Mouse (Mus musculus) neural tube, embryonic 15.5 days (tissue): ENCODE data around the gene Rps8. TPM values are rescaled to one million over a fixed set of nuclear protein-coding genes. Genes with fewer than 3 reads are reported as not detected.
A peak's percentile ranks its signal among the peaks of the same experiment; 100 is the strongest.

Experiments used
- ATAC-seq: fragments of 200-750 bp; cut with Nextera tagmentation; 2 replicates; pipeline ENCODE4 v1.8.0; 2017; ENCODE audit warnings: mild to moderate bottlenecking, moderate TSS enrichment, moderate library complexity; ENCODE audit not compliant: low FRiP score
- H3K27ac ChIP-seq: fragments of 300-500 bp; sonication (generic); replicated peaks from 2 replicates; pipeline ENCODE4 v1.5.1; 2015; ENCODE audit warnings: mild to moderate bottlenecking, inconsistent platforms
- H3K27me3 ChIP-seq: fragments of 300-500 bp; sonication (generic); replicated peaks from 2 replicates; pipeline ENCODE4 v1.6.1; 2015; ENCODE audit warnings: inconsistent platforms
- H3K36me3 ChIP-seq: fragments of 300-500 bp; sonication (generic); 2 replicates; pipeline ENCODE4 v1.6.1; 2015; ENCODE audit warnings: inconsistent platforms
- H3K4me1 ChIP-seq: fragments of 300-500 bp; sonication (generic); 2 replicates; pipeline ENCODE4 v1.6.1; 2015; ENCODE audit warnings: inconsistent platforms
- H3K4me2 ChIP-seq: fragments of 300-500 bp; sonication (generic); 2 replicates; pipeline ENCODE4 v1.6.1; 2015; ENCODE audit warnings: inconsistent platforms, mild to moderate bottlenecking, moderate library complexity
- H3K4me3 ChIP-seq: fragments of 300-500 bp; sonication (generic); replicated peaks from 2 replicates; pipeline ENCODE4 v1.5.1; 2015; ENCODE audit warnings: mild to moderate bottlenecking, inconsistent platforms
- H3K9ac ChIP-seq: fragments of 300-500 bp; sonication (generic); replicated peaks from 2 replicates; pipeline ENCODE4 v1.6.1; 2015; ENCODE audit warnings: mild to moderate bottlenecking, inconsistent platforms
- H3K9me3 ChIP-seq: fragments of 300-500 bp; sonication (generic); replicated peaks from 2 replicates; pipeline ENCODE4 v1.6.1; 2016; ENCODE audit warnings: inconsistent platforms
- WGBS: fragments of 180-500 bp; shearing (Covaris S2); methylation state at CpG from one replicate; pipeline ENCODE4 v1.1.7; 2015; ENCODE audit warnings: mixed read lengths; 5-methylcytosine and 5-hydroxymethylcytosine counted together
- polyA plus RNA-seq: library from polyadenylated mRNA; unstranded; fragments of >200 nt; fragmentation: Nextera tagmentation; extraction: Ambion mirVana; gene quantifications from 2 replicates; pipeline ENCODE4 v1.2.1, GENCODE M21; 2015

Gene Rps8
- polyA plus RNA-seq, 1 experiment from 2014 or later: 530 TPM

- ATAC-seq: no peak
These were observed 9.9 kb downstream of the Rps8 start for GRCm38 (mm10) chr4:117146176-117146575.

GRCm38 (mm10) chr4:117145248-117145647, 10.8 kb downstream of the Rps8 start:
- no peak overlapping the region for H3K27ac ChIP-seq
- no peaks in the 10 kb centered on the region for H3K27me3 ChIP-seq
- no peaks in the 10 kb centered on the region for H3K9me3 ChIP-seq
- 91% methylated on average over 13 of the region's 13 CpGs for WGBS
- no peak for ATAC-seq
- H3K4me3 ChIP-seq: no peak overlapping the region
- H3K36me3 ChIP-seq: peaks cover 6% of the 10 kb centered on the region
- H3K9ac ChIP-seq: no peak overlapping the region
- H3K4me2 ChIP-seq: no peak overlapping the region
- no peaks in the 10 kb centered on the region for H3K4me1 ChIP-seq

More at GRCm38 (mm10) chr4:117146176-117146575, 9.9 kb downstream of the Rps8 start:
- Histone ChIP-seq H3K4me3 (no peak overlapping the region), H3K9me3 (no peaks in the 10 kb centered on the region), H3K27ac (no peak overlapping the region), H3K4me1 (no peaks in the 10 kb centered on the region), H3K4me2 (no peak overlapping the region), H3K27me3 (no peaks in the 10 kb centered on the region), H3K36me3 (peaks cover 16% of the 10 kb centered on the region), H3K9ac (no peak overlapping the region)
- 32% methylated on average over 15 of the region's 15 CpGs for WGBS

- no peak overlapping the region for H3K9ac ChIP-seq
- H3K36me3 ChIP-seq: no peaks in the 10 kb centered on the region
- WGBS: 48% methylated on average over 7 of the region's 7 CpGs
- H3K27ac ChIP-seq: no peak overlapping the region
- H3K4me2 ChIP-seq: no peak overlapping the region
- no peaks in the 10 kb centered on the region for H3K4me1 ChIP-seq
- no peak for ATAC-seq
- H3K4me3 ChIP-seq: no peak overlapping the region
- H3K27me3 ChIP-seq: no peaks in the 10 kb centered on the region
- no peaks in the 10 kb centered on the region for H3K9me3 ChIP-seq
These were observed 13.0 kb downstream of the Rps8 start for GRCm38 (mm10) chr4:117143023-117143422.

GRCm38 (mm10) chr4:117140613-117141012, 15.4 kb downstream of the Rps8 start:
- no peak for ATAC-seq
- Histone ChIP-seq H3K4me3 (no peak overlapping the region), H3K27me3 (no peaks in the 10 kb centered on the region), H3K4me1 (no peaks in the 10 kb centered on the region), H3K4me2 (no peak overlapping the region), H3K9me3 (no peaks in the 10 kb centered on the region), H3K36me3 (no peaks in the 10 kb centered on the region), H3K9ac (no peak overlapping the region), H3K27ac (no peak overlapping the region)
- WGBS: 36% methylated on average over 4 of the region's 4 CpGs

- peaks cover 5% of the 10 kb centered on the region for H3K4me1 ChIP-seq
- H3K27ac ChIP-seq: no peak overlapping the region
- H3K9me3 ChIP-seq: no peaks in the 10 kb centered on the region
- H3K27me3 ChIP-seq: no peaks in the 10 kb centered on the region
- ATAC-seq: no peak
- H3K4me2 ChIP-seq: no peak overlapping the region
- H3K9ac ChIP-seq: no peak overlapping the region
- no peak overlapping the region for H3K4me3 ChIP-seq
- WGBS: 3% methylated on average over 2 of the region's 2 CpGs
- H3K36me3 ChIP-seq: no peaks in the 10 kb centered on the region
These were observed 16.8 kb downstream of the Rps8 start for GRCm38 (mm10) chr4:117139217-117139612.

- H3K9me3 ChIP-seq: no peaks in the 10 kb centered on the region
- no peaks in the 10 kb centered on the region for H3K27me3 ChIP-seq
- no peak for ATAC-seq
- H3K4me2 ChIP-seq: no peak overlapping the region
- WGBS: 72% methylated on average over 15 of the region's 17 CpGs
- H3K4me3 ChIP-seq: no peak overlapping the region
- peaks cover 9% of the 10 kb centered on the region for H3K4me1 ChIP-seq
- no peaks in the 10 kb centered on the region for H3K36me3 ChIP-seq
- H3K9ac ChIP-seq: no peak overlapping the region
- H3K27ac ChIP-seq: no peak overlapping the region
These were observed 17.5 kb downstream of the Rps8 start for GRCm38 (mm10) chr4:117138295-117139216.

- WGBS: 36% methylated on average over 8 of the region's 8 CpGs
- no peak overlapping the region for H3K9ac ChIP-seq
- H3K4me1 ChIP-seq: peaks cover 29% of the 10 kb centered on the region
- H3K27me3 ChIP-seq: no peaks in the 10 kb centered on the region
- no peak overlapping the region for H3K4me2 ChIP-seq
- no peak for ATAC-seq
- no peak overlapping the region for H3K27ac ChIP-seq
- peaks cover 5% of the 10 kb centered on the region; the same call in 1 of the 2 replicates for H3K36me3 ChIP-seq
- no peak overlapping the region for H3K4me3 ChIP-seq
- H3K9me3 ChIP-seq: no peaks in the 10 kb centered on the region
These were observed 20.0 kb downstream of the Rps8 start for GRCm38 (mm10) chr4:117136034-117136433.

- WGBS: 37% methylated on average over 2 of the region's 2 CpGs
These were observed 21.4 kb downstream of the Rps8 start for GRCm38 (mm10) chr4:117134601-117134995.

GRCm38 (mm10) chr4:117133817-117134600, 22.0 kb downstream of the Rps8 start, which contains the start of gene Plk3:
Plk3 (minus strand) TSS chr4:117133963.
- Histone ChIP-seq H3K4me3 (peak within 1 kb of the TSS; percentile 91), H3K9ac (peak within 1 kb of the TSS; percentile 85), H3K4me2 (peak within 1 kb of the TSS; percentile 73), H3K27ac (peak within 1 kb of the TSS; percentile 88), H3K27me3 (no peaks in the 10 kb centered on the region), H3K9me3 (no peaks in the 10 kb centered on the region), H3K36me3 (peaks cover 25% of the 10 kb centered on the region), H3K4me1 (peaks cover 29% of the 10 kb centered on the region)
- WGBS: 2% methylated on average over 46 of the region's 48 CpGs
- peak; percentile 93 for ATAC-seq

More at GRCm38 (mm10) chr4:117134601-117134995, 21.4 kb downstream of the Rps8 start:
- Histone ChIP-seq H3K4me1 (peaks cover 29% of the 10 kb centered on the region), H3K27ac (peak overlapping the region; percentile 88; the same call in 1 of the 2 replicates), H3K4me3 (peak overlapping the region; percentile 91; the same call in 1 of the 2 replicates), H3K36me3 (peaks cover 19% of the 10 kb centered on the region), H3K4me2 (peak overlapping the region; percentile 73), H3K27me3 (no peaks in the 10 kb centered on the region), H3K9me3 (no peaks in the 10 kb centered on the region), H3K9ac (no peak overlapping the region)
- ATAC-seq: no peak

- peak; percentile 49 for ATAC-seq
- Histone ChIP-seq H3K36me3 (peaks cover 30% of the 10 kb centered on the region), H3K4me2 (peak overlapping the region; percentile 73), H3K9ac (peak overlapping the region; percentile 85), H3K27ac (peak overlapping the region; percentile 88), H3K4me1 (peaks cover 29% of the 10 kb centered on the region), H3K9me3 (no peaks in the 10 kb centered on the region), H3K27me3 (no peaks in the 10 kb centered on the region), H3K4me3 (peak overlapping the region; percentile 91)
- under 1% methylated on average over 42 of the region's 42 CpGs for WGBS
These were observed 22.7 kb downstream of the Rps8 start for GRCm38 (mm10) chr4:117133366-117133796.

GRCm38 (mm10) chr4:117132794-117133143, 23.3 kb downstream of the Rps8 start:
- 7% methylated on average over 11 of the region's 11 CpGs for WGBS
- H3K27me3 ChIP-seq: no peaks in the 10 kb centered on the region
- ATAC-seq: no peak
- H3K9me3 ChIP-seq: no peaks in the 10 kb centered on the region
- peak overlapping the region; percentile 88 for H3K27ac ChIP-seq
- H3K36me3 ChIP-seq: peaks cover 35% of the 10 kb centered on the region
- peak overlapping the region; percentile 85 for H3K9ac ChIP-seq
- peaks cover 29% of the 10 kb centered on the region for H3K4me1 ChIP-seq
- peak overlapping the region; percentile 91 for H3K4me3 ChIP-seq
- H3K4me2 ChIP-seq: peak overlapping the region; percentile 73
